In genomic region chr3:136994361-136995083, GRCm38 (mm10) we compare ENCODE assay signal across 15 mouse cellular contexts.
DNase-seq lines count a peak whose midpoint lies in the region; ATAC-seq and TF ChIP-seq lines count a peak whose summit lies in the region.
"Had no signal": no experiment of that assay in that cellular context is flagged by ENCODE, and none has a peak within 500 bp of the region (broad histone marks: within the 10 kb centered on the region; RNA-seq: fewer than 3 reads in every experiment).

No protein-coding gene starts in this region.

- TF ChIP-seq RAD21 in CH12.LX (IDR thresholded peaks at IDR 0.05; ENCODE audit: low read depth, low read length): peak; percentile 83

- TF ChIP-seq EP300 in CH12.LX (IDR thresholded peaks at IDR 0.05; ENCODE audit: low read length): no peak

- ATAC-seq in cerebellum, adult (ENCODE audit: insufficient number of reproducible peaks, low FRiP score, low TSS enrichment): peak; percentile 91
- ATAC-seq: forebrain, embryonic 15.5 days had no signal

- no peaks in the 10 kb centered on the region for H3K27me3 ChIP-seq in CH12.LX (replicated peaks)
- H3K27me3 ChIP-seq: embryonic facial prominence, embryonic 13.5 days; forebrain, embryonic 15.5 days; limb, embryonic 12.5 days; neural tube, embryonic 15.5 days had no signal

- TF ChIP-seq CTCF in CH12.LX (conservative IDR thresholded peaks at IDR 0.05 in 1 of 2, IDR thresholded peaks at IDR 0.05 in 1 of 2; ENCODE audit: low read depth in 2 of 2, low read length in 2 of 2): peak; percentile 12 to 71; a peak in 2 of 4 replicates

- no peak overlapping the region for H3K9ac ChIP-seq in CH12.LX (ENCODE audit: insufficient read depth, low read depth)
- H3K9ac ChIP-seq: embryonic facial prominence, embryonic 13.5 days; forebrain, embryonic 15.5 days; limb, embryonic 12.5 days; neural tube, embryonic 15.5 days had no signal

- in situ Hi-C loops in CH12.LX (cut with MboI; ENCODE audit: low pct_ligation_motif_present, low pct_unique_long_range_greater_than_20kb, low sequenced_read_pairs): no loop called here

- H3K9me3 ChIP-seq in CH12.LX (replicated peaks; ENCODE audit: low read length): peaks cover 2% of the 10 kb centered on the region
- H3K9me3 ChIP-seq: embryonic facial prominence, embryonic 13.5 days; forebrain, embryonic 15.5 days; limb, embryonic 12.5 days; neural tube, embryonic 15.5 days had no signal

- dilution Hi-C loops in CH12.LX (cut with MboI; ENCODE audit: extremely low pct_ligation_motif_present, extremely low pct_unique_long_range_greater_than_20kb, low sequenced_read_pairs): no loop called here

- H3K36me3 ChIP-seq in CH12.LX (replicated peaks in 1 of 2; ENCODE audit: control insufficient read depth in 1 of 2, insufficient read depth in 1 of 2, low read length in 1 of 2): no peaks in the 10 kb centered on the region
- H3K36me3 ChIP-seq: embryonic facial prominence, embryonic 13.5 days; forebrain, embryonic 15.5 days; limb, embryonic 12.5 days; neural tube, embryonic 15.5 days had no signal

- DNase-seq in cerebellum, postnatal 4 days (ENCODE audit: low spot score in 2 of 2): no peak
- peak; percentile 32 for DNase-seq in layer of hippocampus, adult 11-12 months (ENCODE audit: low spot score)
- no peak for DNase-seq in layer of hippocampus, postnatal 36 days
- DNase-seq in CH12.LX (ENCODE audit: extremely low read depth) (peak; percentile 16), MN1 (ENCODE audit: low spot score) (no peak)
- DNase-seq in cerebellum, adult 9-10 months: peak; percentile 78
- no peak for DNase-seq in thymus, postnatal 10 days (ENCODE audit: low spot score in 2 of 2)
- DNase-seq: B cell, adult 2 months; heart, postnatal 4 days; midbrain, embryonic 14.5 days had no signal

- peaks cover 0 to 17% of the 10 kb centered on the region in 2 experiments; a peak in 3 of 4 replicates for H3K4me1 ChIP-seq in CH12.LX (ENCODE audit: control insufficient read depth in 1 of 2, insufficient read depth in 2 of 2)
- H3K4me1 ChIP-seq: limb, embryonic 12.5 days; neural tube, embryonic 15.5 days had no signal

- H3K4me2 ChIP-seq in CH12.LX (ENCODE audit: insufficient read depth, low read depth, poor library complexity, severe bottlenecking): no peak overlapping the region
- H3K4me2 ChIP-seq: embryonic facial prominence, embryonic 13.5 days; forebrain, embryonic 15.5 days; limb, embryonic 12.5 days; neural tube, embryonic 15.5 days had no signal

- no peaks in the 10 kb centered on the region for H3K79me2 ChIP-seq in CH12.LX (replicated peaks; ENCODE audit: control insufficient read depth, extremely low read depth, insufficient read depth, poor library complexity, severe bottlenecking)

- H3K27ac ChIP-seq in CH12.LX (ENCODE audit: insufficient read depth, low read depth): no peak overlapping the region
- H3K27ac ChIP-seq: embryonic facial prominence, embryonic 13.5 days; forebrain, embryonic 15.5 days; limb, embryonic 12.5 days; neural tube, embryonic 15.5 days had no signal

- no peak for TF ChIP-seq POLR2A in CH12.LX (IDR thresholded peaks at IDR 0.05; ENCODE audit: low read depth, low read length)

- H3K4me3 ChIP-seq in CH12.LX (replicated peaks in 1 of 3; ENCODE audit: low read depth in 2 of 3, low read length in 2 of 3, poor library complexity in 1 of 3): no peak overlapping the region
- H3K4me3 ChIP-seq: embryonic facial prominence, embryonic 13.5 days; forebrain, embryonic 15.5 days; limb, embryonic 12.5 days; neural tube, embryonic 15.5 days had no signal

TF ChIP-seq in CH12.LX, 34 proteins besides CTCF, POLR2A, EP300 and RAD21:
- TF ChIP-seq ETS1 (conservative IDR thresholded peaks at IDR 0.05; ENCODE audit: low read depth, low read length) (no peak), NELFE (IDR thresholded peaks at IDR 0.05; ENCODE audit: low read depth, low read length) (0 out of 2 replicates have a peak, but pooled peaks have one; percentile 11), SMC3 (IDR thresholded peaks at IDR 0.05; ENCODE audit: low read depth, low read length) (peak; percentile 75), ZMIZ1 (IDR thresholded peaks at IDR 0.05; ENCODE audit: low read depth, low read length) (no peak), GABPA (IDR thresholded peaks at IDR 0.05; ENCODE audit: insufficient replicate concordance, low read depth, low read length) (no peak), CHD2 (IDR thresholded peaks at IDR 0.05; ENCODE audit: low read length) (no peak), ZC3H11A (IDR thresholded peaks at IDR 0.05; ENCODE audit: low read depth, low read length) (peak; percentile 57; the same call in 1 of the 2 replicates), IRF4 (IDR thresholded peaks at IDR 0.05; ENCODE audit: low read depth, low read length) (peak; percentile 65; the same call in 1 of the 2 replicates), USF2 (conservative IDR thresholded peaks at IDR 0.05; ENCODE audit: low read depth, low read length) (no peak), SIN3A (IDR thresholded peaks at IDR 0.05; ENCODE audit: low read length) (no peak), PAX5 (IDR thresholded peaks at IDR 0.05; ENCODE audit: low read length) (no peak), BHLHE40 (IDR thresholded peaks at IDR 0.05; ENCODE audit: low read depth, low read length) (no peak)

Comparison
In these comparisons a context has a peak if more than half of its experiments do, and no peak if none do; other contexts are left out.
1. DNase-seq: peak in layer of hippocampus, adult 11-12 months (single experiment), CH12.LX (single experiment) and cerebellum, adult 9-10 months (single experiment); none in cerebellum, postnatal 4 days (0 of 2), layer of hippocampus, postnatal 36 days (0 of 2), thymus, postnatal 10 days (0 of 2) and MN1 (single experiment).